Mouse (Mus musculus) kidney, embryonic 15.5 days (tissue): ENCODE data around the gene Lyzl6. TPM values are rescaled to one million over a fixed set of nuclear protein-coding genes. Genes with fewer than 3 reads are reported as not detected.

Source experiments
- ATAC-seq: fragments of 200-750 bp; cut with Nextera tagmentation; replicated peaks from 2 replicates; pipeline ENCODE4 v1.8.0; 2017; ENCODE audit warnings: moderate TSS enrichment; ENCODE audit not compliant: low FRiP score
- H3K27ac ChIP-seq: fragments of 300-500 bp; sonication (generic); 2 replicates; pipeline ENCODE4 v1.5.1; 2015; ENCODE audit warnings: mild to moderate bottlenecking, inconsistent platforms
- H3K27me3 ChIP-seq: fragments of 300-500 bp; sonication (generic); 2 replicates; pipeline ENCODE4 v1.6.1; 2015; ENCODE audit warnings: inconsistent platforms
- H3K36me3 ChIP-seq: fragments of 300-500 bp; sonication (generic); 2 replicates; pipeline ENCODE4 v1.6.1; 2015; ENCODE audit warnings: inconsistent platforms
- H3K4me1 ChIP-seq: fragments of 300-500 bp; sonication (generic); 2 replicates; pipeline ENCODE4 v1.6.1; 2015; ENCODE audit warnings: inconsistent platforms
- H3K4me2 ChIP-seq: fragments of 300-500 bp; sonication (generic); 2 replicates; pipeline ENCODE4 v1.6.1; 2015; ENCODE audit warnings: moderate library complexity, mild to moderate bottlenecking, inconsistent platforms
- H3K4me3 ChIP-seq: fragments of 300-500 bp; sonication (generic); replicated peaks from 2 replicates; pipeline ENCODE4 v1.5.1; 2015; ENCODE audit warnings: mild to moderate bottlenecking, inconsistent platforms
- H3K9ac ChIP-seq: fragments of 300-500 bp; sonication (generic); 2 replicates; pipeline ENCODE4 v1.6.1; 2015; ENCODE audit warnings: mild to moderate bottlenecking, inconsistent platforms
- H3K9me3 ChIP-seq: fragments of 300-500 bp; sonication (generic); replicated peaks from 2 replicates; pipeline ENCODE4 v1.6.1; 2016; ENCODE audit warnings: inconsistent platforms
- WGBS: fragments of 180-500 bp; shearing (Covaris S2); methylation state at CpG from one replicate; pipeline ENCODE4 v1.1.7; 2015; ENCODE audit warnings: mixed read lengths; 5-methylcytosine and 5-hydroxymethylcytosine counted together
- polyA plus RNA-seq: library from polyadenylated mRNA; unstranded; fragments of >200 nt; fragmentation: Nextera tagmentation; extraction: Ambion mirVana; gene quantifications from 2 replicates; pipeline ENCODE4 v1.2.1, GENCODE M21; 2015

Lyzl6 gene
- polyA plus RNA-seq, 1 experiment from 2014 or later: not detected

DNA sequence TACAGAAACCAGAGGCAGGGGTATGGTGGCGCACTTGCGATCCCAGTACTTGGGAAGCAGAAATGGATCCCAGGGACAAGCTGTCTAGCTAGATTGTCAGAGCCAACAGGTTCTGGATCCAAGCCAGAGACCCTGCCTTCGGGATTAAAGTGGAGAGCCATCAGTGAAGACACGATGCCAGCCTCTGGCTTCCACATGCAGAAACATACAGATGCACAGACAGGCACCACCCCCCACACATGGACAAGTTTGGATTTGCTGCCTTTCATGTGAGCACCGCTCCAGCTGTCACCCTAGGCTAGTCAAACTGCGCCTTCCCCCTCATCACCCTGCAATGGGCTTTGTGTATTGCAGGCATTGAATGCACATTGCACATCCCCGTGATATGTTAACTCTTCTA lies 19.5 kb upstream of the Lyzl6 start:
- H3K4me3 ChIP-seq: no peak overlapping the region
- no peaks in the 10 kb centered on the region for H3K9me3 ChIP-seq
- H3K4me2 ChIP-seq: no peak overlapping the region
- H3K9ac ChIP-seq: no peak overlapping the region
- H3K4me1 ChIP-seq: no peaks in the 10 kb centered on the region
- no peak overlapping the region for H3K27ac ChIP-seq
- no peak for ATAC-seq
- no peaks in the 10 kb centered on the region for H3K36me3 ChIP-seq
- 91% methylated on average over 7 of the region's 7 CpGs for WGBS
- peaks cover 46% of the 10 kb centered on the region for H3K27me3 ChIP-seq

DNA sequence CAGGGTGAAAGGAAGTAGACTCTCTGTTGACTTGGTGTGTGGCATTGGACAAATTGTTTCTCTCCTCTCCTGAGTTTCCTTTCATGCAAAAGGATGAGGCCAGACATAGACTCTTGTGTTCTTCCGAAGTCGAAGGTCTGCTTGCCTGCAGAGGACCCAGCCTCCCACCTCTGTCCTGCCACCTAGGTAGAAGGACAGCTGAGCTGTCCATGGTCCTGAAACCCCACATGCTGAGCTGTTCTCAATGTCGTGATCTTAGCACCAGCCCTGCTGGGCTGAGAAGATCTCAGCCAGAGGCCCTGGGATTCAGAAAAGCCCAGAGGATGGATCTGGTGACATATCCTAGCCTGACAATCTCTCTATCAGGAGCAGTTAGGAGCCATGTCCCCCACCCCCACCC lies 17.8 kb upstream of the Lyzl6 start:
- H3K9ac ChIP-seq: no peak overlapping the region
- no peaks in the 10 kb centered on the region for H3K4me1 ChIP-seq
- no peaks in the 10 kb centered on the region for H3K36me3 ChIP-seq
- no peak overlapping the region for H3K27ac ChIP-seq
- peaks cover 57% of the 10 kb centered on the region for H3K27me3 ChIP-seq
- WGBS: 5% methylated on average over 3 of the region's 3 CpGs
- H3K4me3 ChIP-seq: no peak overlapping the region
- no peak for ATAC-seq
- no peaks in the 10 kb centered on the region for H3K9me3 ChIP-seq
- H3K4me2 ChIP-seq: no peak overlapping the region

DNA sequence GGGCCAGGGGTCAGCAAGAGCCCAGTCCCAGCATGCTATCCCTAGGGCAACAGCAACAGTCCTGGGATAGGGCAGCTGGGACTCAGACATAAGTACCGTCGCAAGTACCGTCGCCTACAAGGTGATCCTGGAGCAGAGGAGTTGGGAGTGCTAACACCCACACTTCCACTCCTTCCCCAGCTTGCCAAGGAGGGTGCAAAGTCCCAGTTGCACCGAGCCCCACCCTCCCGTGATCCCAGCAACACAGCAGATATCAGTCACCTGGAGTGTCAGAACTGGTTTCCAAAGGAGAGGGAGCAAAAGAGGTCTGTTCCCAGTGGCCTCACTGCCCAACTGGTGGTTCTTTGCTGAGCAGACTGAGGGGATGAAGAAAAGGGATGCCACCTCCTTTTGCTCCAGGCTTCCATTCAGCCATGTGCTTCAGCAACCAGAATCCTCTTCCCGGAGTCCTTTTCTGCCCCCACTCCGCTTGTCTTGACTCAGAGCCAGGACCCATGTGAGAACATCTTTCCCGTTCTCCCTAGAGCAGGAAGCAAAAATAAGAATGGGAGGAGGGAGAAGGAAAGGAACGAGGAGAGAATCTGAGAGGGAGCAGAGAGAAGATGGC lies 14.8 kb upstream of the Lyzl6 start:
- no peak overlapping the region for H3K9ac ChIP-seq
- no peak overlapping the region for H3K27ac ChIP-seq
- no peaks in the 10 kb centered on the region for H3K36me3 ChIP-seq
- peaks cover 14% of the 10 kb centered on the region for H3K4me1 ChIP-seq
- H3K4me2 ChIP-seq: no peak overlapping the region
- no peak overlapping the region for H3K4me3 ChIP-seq
- peaks cover 87% of the 10 kb centered on the region for H3K27me3 ChIP-seq
- 73% methylated on average over 10 of the region's 10 CpGs for WGBS
- H3K9me3 ChIP-seq: no peaks in the 10 kb centered on the region
- no peak for ATAC-seq

DNA sequence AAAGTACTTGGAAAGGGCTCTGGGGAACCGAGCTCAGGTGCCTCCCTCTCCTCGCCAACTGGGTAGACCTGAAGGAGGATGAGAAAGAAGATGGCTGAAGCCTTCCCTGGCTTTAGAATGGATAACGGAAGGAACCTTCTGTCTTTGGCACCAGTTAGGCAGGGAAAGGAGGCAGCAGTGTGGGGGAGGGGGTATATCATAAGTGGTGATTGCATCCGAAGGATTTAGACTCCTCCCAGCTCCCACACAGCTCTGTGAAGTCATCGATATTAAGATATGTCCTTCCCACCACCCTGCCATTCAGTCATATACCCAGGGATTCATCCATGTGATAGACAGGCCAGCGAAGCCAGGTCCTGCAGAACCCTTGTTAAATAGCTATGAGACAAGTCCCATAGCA lies 12.7 kb upstream of the Lyzl6 start:
- H3K36me3 ChIP-seq: no peaks in the 10 kb centered on the region
- H3K4me3 ChIP-seq: no peak overlapping the region
- ATAC-seq: no peak
- peaks cover 14% of the 10 kb centered on the region for H3K4me1 ChIP-seq
- H3K27me3 ChIP-seq: peaks cover 100% of the 10 kb centered on the region
- no peak overlapping the region for H3K4me2 ChIP-seq
- H3K9ac ChIP-seq: no peak overlapping the region
- H3K27ac ChIP-seq: no peak overlapping the region
- 81% methylated on average over 6 of the region's 6 CpGs for WGBS
- no peaks in the 10 kb centered on the region for H3K9me3 ChIP-seq

DNA sequence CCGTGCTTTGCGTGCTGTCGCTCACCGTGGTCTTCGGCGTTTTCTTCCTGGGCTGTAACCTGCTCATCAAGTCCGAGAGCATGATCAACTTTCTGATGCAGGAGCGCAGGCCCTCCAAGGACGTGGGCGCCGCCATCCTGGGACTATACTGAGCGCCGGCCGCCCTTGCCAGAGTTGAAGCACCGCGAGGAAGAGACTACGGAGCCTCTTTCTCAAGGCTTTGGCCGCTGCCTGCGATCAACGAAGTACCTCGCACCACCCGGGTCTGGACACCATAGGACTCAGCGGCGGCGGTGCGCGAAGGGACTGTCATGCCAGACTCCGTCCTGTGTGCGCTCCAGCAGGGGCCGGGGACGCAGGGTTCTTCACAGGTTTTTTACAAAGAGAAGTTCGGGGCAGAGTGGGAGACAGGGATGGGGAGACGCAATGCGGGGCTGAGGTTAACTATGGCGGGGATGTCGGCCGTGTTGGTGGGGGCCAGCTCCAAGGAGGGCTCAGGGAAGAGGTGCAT lies 11.3 kb upstream of the Lyzl6 start:
- peaks cover 20% of the 10 kb centered on the region for H3K4me1 ChIP-seq
- H3K9ac ChIP-seq: no peak overlapping the region
- peak overlapping the region; percentile 42 for H3K4me3 ChIP-seq
- H3K27me3 ChIP-seq: peaks cover 97% of the 10 kb centered on the region
- no peak for ATAC-seq
- H3K27ac ChIP-seq: no peak overlapping the region
- H3K4me2 ChIP-seq: peak overlapping the region; percentile 75
- 1% methylated on average over 37 of the region's 37 CpGs for WGBS
- no peaks in the 10 kb centered on the region for H3K36me3 ChIP-seq
- no peaks in the 10 kb centered on the region for H3K9me3 ChIP-seq

DNA sequence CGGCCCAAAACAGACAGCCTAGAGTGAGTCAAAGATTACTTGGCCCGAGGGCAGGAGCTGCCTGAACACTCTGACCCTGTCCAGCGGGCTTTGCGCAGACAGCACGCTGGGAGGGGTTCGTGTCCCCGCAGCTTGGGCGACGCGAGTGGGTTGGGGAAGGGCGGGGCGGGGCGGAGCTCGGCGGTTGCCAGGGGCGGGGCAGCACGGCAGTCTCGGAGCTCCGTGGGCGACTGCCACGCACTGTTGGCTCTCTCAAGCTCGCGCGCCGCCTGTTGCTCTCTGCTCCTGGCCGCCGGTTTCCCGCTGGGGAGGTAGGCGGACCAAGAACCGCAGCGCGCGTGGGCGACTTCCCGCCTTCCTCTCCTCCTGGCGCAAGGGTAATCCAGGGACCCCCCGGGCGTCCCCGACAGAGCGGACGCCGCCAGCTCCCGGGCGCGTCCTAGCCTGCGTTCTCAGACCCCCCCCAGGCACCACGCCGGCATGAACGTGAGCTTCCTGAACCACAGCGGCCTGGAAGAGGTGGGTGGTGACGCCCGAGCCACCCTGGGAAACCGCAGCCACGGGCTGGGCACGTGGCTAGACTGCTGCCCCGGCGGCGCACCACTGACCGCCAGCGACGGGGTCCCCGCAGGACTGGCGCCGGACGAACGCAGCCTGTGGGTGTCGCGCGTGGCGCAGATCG lies 10.8 kb upstream of the Lyzl6 start, which contains the start of gene Rprml:
TSS of gene Rprml (plus strand) at position 270 of the 682 bp plus-strand sequence.
- peak within 1 kb of the TSS; percentile 42 for H3K4me3 ChIP-seq
- H3K36me3 ChIP-seq: no peaks in the 10 kb centered on the region
- ATAC-seq: peak; percentile 47
- no peak within 1 kb of the TSS for H3K27ac ChIP-seq
- H3K9ac ChIP-seq: no peak within 1 kb of the TSS
- H3K27me3 ChIP-seq: peaks cover 91% of the 10 kb centered on the region
- H3K9me3 ChIP-seq: no peaks in the 10 kb centered on the region
- WGBS: under 1% methylated on average over 71 of the region's 71 CpGs
- H3K4me2 ChIP-seq: peak within 1 kb of the TSS; percentile 75
- peaks cover 20% of the 10 kb centered on the region for H3K4me1 ChIP-seq

DNA sequence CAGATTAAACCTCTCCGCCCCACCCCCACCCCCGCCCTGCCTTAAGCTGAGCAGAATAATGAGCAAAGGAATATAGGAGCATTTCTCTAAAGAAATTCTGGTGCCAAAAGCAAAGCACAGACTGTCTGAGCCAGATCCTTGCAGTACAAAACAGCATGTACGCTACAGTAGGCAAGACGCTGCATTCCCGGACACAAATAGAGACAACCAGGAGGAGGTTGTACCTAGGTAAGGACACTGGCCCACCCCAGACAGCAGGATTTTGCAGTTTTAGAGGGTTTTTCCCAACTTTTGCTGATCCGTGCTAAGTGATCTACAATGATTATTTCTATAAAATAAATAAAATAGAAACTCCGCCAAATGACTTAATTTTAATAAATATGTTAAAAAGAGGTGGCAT lies 10.0 kb upstream of the Lyzl6 start:
- peaks cover 20% of the 10 kb centered on the region for H3K4me1 ChIP-seq
- 34% methylated on average over 7 of the region's 7 CpGs for WGBS
- peaks cover 83% of the 10 kb centered on the region for H3K27me3 ChIP-seq
- no peak overlapping the region for H3K4me2 ChIP-seq
- H3K9ac ChIP-seq: no peak overlapping the region
- ATAC-seq: no peak
- H3K27ac ChIP-seq: no peak overlapping the region
- no peaks in the 10 kb centered on the region for H3K9me3 ChIP-seq
- no peak overlapping the region for H3K4me3 ChIP-seq
- H3K36me3 ChIP-seq: no peaks in the 10 kb centered on the region

DNA sequence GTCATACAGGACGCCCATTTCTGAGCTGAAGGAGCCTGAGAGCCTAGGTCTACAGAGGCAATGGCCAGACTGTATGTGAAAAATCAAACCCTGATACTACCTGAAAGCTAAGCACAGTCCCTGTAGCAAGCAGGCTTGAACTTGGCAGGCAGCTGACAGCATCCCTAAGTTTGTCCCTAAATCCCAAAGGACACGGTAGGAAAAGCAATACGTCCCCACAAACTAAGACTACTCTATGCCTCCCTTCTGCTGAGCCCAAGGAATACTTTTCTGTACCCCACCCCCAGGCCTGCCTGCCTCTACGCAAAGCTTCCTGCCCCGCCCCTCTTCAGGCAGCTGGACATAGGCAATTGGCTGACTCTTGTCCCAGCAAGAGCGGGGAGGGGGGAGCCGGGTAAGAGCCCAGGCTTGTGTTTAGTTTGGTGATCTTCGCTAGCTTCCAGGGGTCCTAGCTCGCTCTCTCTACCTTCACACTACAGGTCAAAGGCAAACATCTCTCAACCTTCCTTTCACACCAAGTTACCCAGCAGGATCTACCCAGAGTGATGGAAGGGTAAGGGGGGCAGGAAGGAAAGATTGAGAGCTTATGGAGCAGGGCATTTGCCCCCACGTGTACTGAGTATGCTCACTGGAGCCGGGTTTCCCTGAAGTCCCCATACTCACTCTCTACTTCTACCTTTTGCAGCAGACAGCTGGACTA lies 9.4 kb upstream of the Lyzl6 start:
- Histone ChIP-seq H3K27me3 (peaks cover 82% of the 10 kb centered on the region), H3K27ac (no peak overlapping the region), H3K9me3 (no peaks in the 10 kb centered on the region), H3K9ac (no peak overlapping the region), H3K4me1 (peaks cover 20% of the 10 kb centered on the region), H3K4me2 (0 out of 2 replicates have a peak overlapping the region, but pooled peaks have one; percentile 9), H3K4me3 (no peak overlapping the region), H3K36me3 (no peaks in the 10 kb centered on the region)
- 11% methylated on average over 11 of the region's 11 CpGs for WGBS
- ATAC-seq: no peak

DNA sequence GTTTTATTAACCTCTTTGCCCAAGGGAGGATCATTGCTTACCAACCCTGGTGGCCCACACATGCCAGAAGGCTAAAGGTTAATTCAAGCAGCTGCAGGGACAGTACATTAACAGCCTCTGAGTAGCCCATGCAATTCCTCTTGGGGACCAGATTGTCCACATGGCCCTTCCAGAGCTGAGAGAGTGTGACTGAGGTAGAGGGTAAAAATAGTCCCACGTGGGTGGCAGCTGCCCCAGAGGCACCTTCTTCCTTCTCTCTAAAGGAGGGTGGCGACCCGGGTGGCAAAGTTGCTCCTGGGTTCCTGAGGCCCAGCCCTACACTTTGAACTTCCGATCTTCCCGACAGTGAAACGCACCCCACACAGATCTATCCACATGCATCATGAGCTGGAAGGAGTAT lies 7.6 kb upstream of the Lyzl6 start:
- H3K36me3 ChIP-seq: no peaks in the 10 kb centered on the region
- no peak for ATAC-seq
- H3K9ac ChIP-seq: no peak overlapping the region
- H3K9me3 ChIP-seq: no peaks in the 10 kb centered on the region
- no peak overlapping the region for H3K27ac ChIP-seq
- H3K4me3 ChIP-seq: no peak overlapping the region
- H3K4me1 ChIP-seq: peaks cover 20% of the 10 kb centered on the region
- 52% methylated on average over 6 of the region's 6 CpGs for WGBS
- H3K4me2 ChIP-seq: no peak overlapping the region
- H3K27me3 ChIP-seq: peaks cover 78% of the 10 kb centered on the region

DNA sequence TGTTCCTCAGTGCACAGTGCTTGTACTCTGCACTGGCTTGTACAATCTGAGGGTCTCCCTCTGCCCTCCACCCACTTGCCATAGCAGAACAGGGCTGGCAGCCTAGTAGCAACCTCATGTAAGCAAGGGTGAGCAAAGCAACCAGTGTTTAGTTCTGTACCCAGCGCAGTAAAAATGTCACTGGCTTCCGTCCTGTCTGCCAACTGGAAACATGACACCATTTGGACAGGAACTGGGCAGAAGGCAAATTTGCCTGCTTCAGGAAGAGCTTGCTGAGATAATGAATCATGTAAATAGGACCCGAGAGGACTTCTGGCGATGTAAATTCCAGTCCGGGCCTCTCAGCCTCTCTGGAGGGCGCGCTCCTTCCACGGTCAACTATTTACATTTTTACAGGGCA lies 7.0 kb upstream of the Lyzl6 start:
- WGBS: 23% methylated on average over 8 of the region's 8 CpGs
- Histone ChIP-seq H3K9ac (no peak overlapping the region), H3K4me2 (no peak overlapping the region), H3K9me3 (no peaks in the 10 kb centered on the region), H3K27ac (no peak overlapping the region), H3K4me3 (no peak overlapping the region), H3K36me3 (no peaks in the 10 kb centered on the region), H3K4me1 (peaks cover 20% of the 10 kb centered on the region), H3K27me3 (peaks cover 78% of the 10 kb centered on the region)
- no peak for ATAC-seq

DNA sequence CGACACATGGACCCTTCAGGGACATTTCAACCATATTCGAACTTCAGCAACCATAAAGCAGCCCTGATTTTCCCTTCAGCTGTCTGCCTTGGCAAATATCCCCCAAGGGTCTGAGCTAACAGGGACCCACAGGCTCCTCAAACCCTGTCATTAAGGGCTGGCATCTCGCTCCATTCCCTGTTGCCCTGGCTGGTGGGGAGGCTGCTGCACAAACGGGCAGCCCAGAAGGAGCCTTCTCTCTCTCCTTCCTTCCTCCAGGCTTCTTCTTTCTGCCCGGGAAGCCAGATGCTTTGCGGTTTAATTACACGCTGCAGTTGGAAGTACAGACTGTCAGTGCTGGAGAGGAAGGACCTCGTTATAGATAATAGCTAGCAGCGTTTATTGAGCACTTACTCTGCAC lies 4.5 kb upstream of the Lyzl6 start:
- 0 out of 2 replicates have a peak, but pooled peaks cover 6% of the 10 kb centered on the region for H3K4me1 ChIP-seq
- H3K4me3 ChIP-seq: no peak overlapping the region
- 67% methylated on average over 9 of the region's 9 CpGs for WGBS
- no peak overlapping the region for H3K27ac ChIP-seq
- no peaks in the 10 kb centered on the region for H3K36me3 ChIP-seq
- H3K9ac ChIP-seq: no peak overlapping the region
- H3K27me3 ChIP-seq: peaks cover 74% of the 10 kb centered on the region
- ATAC-seq: no peak
- H3K9me3 ChIP-seq: no peaks in the 10 kb centered on the region
- no peak overlapping the region for H3K4me2 ChIP-seq

DNA sequence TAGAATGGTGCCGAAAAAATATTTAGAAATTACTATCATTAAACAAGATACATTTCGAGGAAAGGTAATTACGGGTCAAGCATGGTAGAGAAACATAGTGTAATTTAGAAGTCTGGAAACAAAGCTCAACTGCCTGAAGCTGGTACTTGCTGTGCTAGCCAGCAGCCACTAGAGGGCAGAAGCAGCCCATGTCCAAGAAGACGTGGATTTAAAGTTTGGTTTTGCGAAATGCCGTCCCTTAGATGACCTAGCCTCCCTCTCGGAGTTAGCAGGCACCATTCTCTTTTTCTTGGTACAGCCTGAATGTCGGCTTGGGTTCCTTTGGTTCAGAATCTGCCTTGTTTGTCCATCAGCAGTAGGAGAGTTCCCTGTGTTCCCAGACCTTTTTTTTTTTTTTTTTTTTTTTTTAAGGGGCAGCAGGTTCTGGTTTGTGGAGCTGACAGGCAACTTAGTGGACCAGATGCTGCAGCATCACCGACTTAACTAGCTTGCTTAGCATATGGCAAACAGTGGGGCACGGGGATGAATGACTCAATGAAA lies 787 bp upstream of the Lyzl6 start:
- no peak overlapping the region for H3K9ac ChIP-seq
- H3K27ac ChIP-seq: no peak overlapping the region
- H3K9me3 ChIP-seq: no peaks in the 10 kb centered on the region
- H3K27me3 ChIP-seq: peaks cover 48% of the 10 kb centered on the region
- H3K4me1 ChIP-seq: no peaks in the 10 kb centered on the region
- WGBS: 5% methylated on average over 10 of the region's 10 CpGs
- H3K4me2 ChIP-seq: no peak overlapping the region
- H3K4me3 ChIP-seq: no peak overlapping the region
- H3K36me3 ChIP-seq: no peaks in the 10 kb centered on the region
- ATAC-seq: no peak
